Mouse (Mus musculus): ENCODE data around the gene Wdr43.
A peak's percentile ranks its signal among the peaks of the same experiment; 100 is the strongest.
"Not testable (repeated sequence)": the region's sequence is repeated elsewhere in the genome, so short reads cannot be mapped to it uniquely, and the experiment has no call there.

Wdr43 gene

GRCm38 (mm10) chr17:71615638-71616318 lies at the start of gene Wdr43:
Gene Wdr43 (plus strand): TSS chr17:71615895.
- peak; percentile 95 for DNase-seq (ENCODE audit: low read depth)

GRCm38 (mm10) chr17:71579176-71579705 lies 36.5 kb upstream of the Wdr43 start:
- no peak for DNase-seq (ENCODE audit: low read depth)

GRCm38 (mm10) chr17:71597881-71598658 lies 17.6 kb upstream of the Wdr43 start:
- DNase-seq (ENCODE audit: low read depth) = no peak

GRCm38 (mm10) chr17:71598659-71599554 lies 16.8 kb upstream of the Wdr43 start:
- peak; percentile 93 for DNase-seq (ENCODE audit: low read depth)

- no peak for DNase-seq (ENCODE audit: low read depth)
Measured at GRCm38 (mm10) chr17:71616319-71617032, 781 bp downstream of the Wdr43 start.

GRCm38 (mm10) chr17:71617033-71617362 lies 1.3 kb downstream of the Wdr43 start:
- DNase-seq (ENCODE audit: low read depth) = peak; percentile 33

GRCm38 (mm10) chr17:71617974-71618373 lies 2.3 kb downstream of the Wdr43 start:
- no peak for DNase-seq (ENCODE audit: low read depth)

- no peak for DNase-seq (ENCODE audit: low read depth)
Measured at GRCm38 (mm10) chr17:71631806-71632205, 16.1 kb downstream of the Wdr43 start.

GRCm38 (mm10) chr17:71633350-71633749 lies 17.7 kb downstream of the Wdr43 start:
- DNase-seq (ENCODE audit: low read depth) = no peak

- DNase-seq (ENCODE audit: low read depth) = no peak
Measured at GRCm38 (mm10) chr17:71636786-71637185, 21.1 kb downstream of the Wdr43 start.

- DNase-seq (ENCODE audit: low read depth) = no peak
Measured at GRCm38 (mm10) chr17:71637750-71638265, 22.1 kb downstream of the Wdr43 start.

- not testable (repeated sequence) for DNase-seq (ENCODE audit: low read depth)
Measured at GRCm38 (mm10) chr17:71639056-71639455, 23.4 kb downstream of the Wdr43 start.

GRCm38 (mm10) chr17:71640421-71641085 lies 24.9 kb downstream of the Wdr43 start:
- no peak for DNase-seq (ENCODE audit: low read depth)

GRCm38 (mm10) chr17:71642190-71642589 lies 26.5 kb downstream of the Wdr43 start:
- DNase-seq (ENCODE audit: low read depth) = no peak

GRCm38 (mm10) chr17:71650011-71650410 lies 34.3 kb downstream of the Wdr43 start:
- DNase-seq (ENCODE audit: low read depth) = no peak

- no peak for DNase-seq (ENCODE audit: low read depth)
Measured at GRCm38 (mm10) chr17:71652495-71652894, 36.8 kb downstream of the Wdr43 start.

GRCm38 (mm10) chr17:71652934-71653333 lies 37.2 kb downstream of the Wdr43 start:
- DNase-seq (ENCODE audit: low read depth) = no peak

- DNase-seq (ENCODE audit: low read depth) = no peak
Measured at GRCm38 (mm10) chr17:71657521-71657920, 41.8 kb downstream of the Wdr43 start.

GRCm38 (mm10) chr17:71658666-71659065 lies 43.0 kb downstream of the Wdr43 start:
- DNase-seq (ENCODE audit: low read depth) = no peak

- DNase-seq (ENCODE audit: low read depth) = no peak
Measured at GRCm38 (mm10) chr17:71660390-71660789, 44.7 kb downstream of the Wdr43 start.

GRCm38 (mm10) chr17:71662751-71663250 lies 47.1 kb downstream of the Wdr43 start:
- DNase-seq (ENCODE audit: low read depth) = peak; percentile 56
